In genomic region chr15:98699190-98700105, GRCm38 (mm10) we compare ENCODE assay signal across 8 mouse cellular contexts. TPM values are rescaled to one million over a fixed set of nuclear protein-coding genes. Genes with fewer than 3 reads are reported as not detected.
DNase-seq lines count a peak whose midpoint lies in the region; ATAC-seq lines count a peak whose summit lies in the region.

No protein-coding gene starts in this region.

- DNase-seq in WW6 (ENCODE audit: low read depth, low spot score), result peak; percentile 64
- peak; percentile 93 for DNase-seq in gastrocnemius, postnatal 10 days
- peak; percentile 70 to 94 for DNase-seq in left cerebral cortex, adult 9 months (ENCODE audit: low spot score in 2 of 2)
- peak; percentile 91 to 93 for DNase-seq in right cerebral cortex, postnatal 10 days (ENCODE audit: low spot score in 2 of 2)
- peak; percentile 87 for DNase-seq in urinary bladder, postnatal 14 days (ENCODE audit: low spot score)

- ATAC-seq in common myeloid progenitor, adult 5-6 weeks (replicated peaks; ENCODE audit: low read depth, poor library complexity, severe bottlenecking), result peak; percentile 99
- peak; percentile 69 for ATAC-seq in inflammation-experienced regulatory T-cells, adult 6 months
- ATAC-seq in megakaryocyte progenitor cell, adult 5-6 weeks (replicated peaks; ENCODE audit: poor library complexity), result peak; percentile 99

RNA-seq across cellular contexts. Expression of gene Ccdc65, which starts 8.6 kb away (rescaled TPM):
- total RNA-seq in common myeloid progenitor, adult 5-6 weeks (2017), result not detected in 2 replicates
- total RNA-seq in gastrocnemius, postnatal 10 days (2021), result not detected
- not detected for polyA plus RNA-seq in inflammation-experienced regulatory T-cells, adult 6 months (2017; shearing (Covaris generic))
- not detected in 2 replicates for total RNA-seq in megakaryocyte progenitor cell, adult 5-6 weeks (2015)
- not detected in 2 replicates for total RNA-seq in megakaryocyte progenitor cell, adult 5-6 weeks (2017)

RNA-seq across cellular contexts. Expression of gene Rnd1, which starts 22.2 kb away (rescaled TPM):
- total RNA-seq in common myeloid progenitor, adult 5-6 weeks (2017), result 0.23 TPM in 1 of 2 replicates, not detected in the other
- 1 to 10 TPM in 1 of 2 experiments, under 1 TPM in 1; 0.49 to 1.9 TPM for total RNA-seq in gastrocnemius, postnatal 10 days (2021)
- polyA plus RNA-seq in inflammation-experienced regulatory T-cells, adult 6 months (2017; shearing (Covaris generic)), result 1 to 10 TPM in 1 of 3 experiments, under 1 TPM in 2; 0.94 to 1.8 (median 0.99) TPM
- total RNA-seq in megakaryocyte progenitor cell, adult 5-6 weeks (2015), result 1.1 and 1.7 TPM in 2 replicates
- 3.3 and 3.5 TPM in 2 replicates for total RNA-seq in megakaryocyte progenitor cell, adult 5-6 weeks (2017)

RNA-seq across cellular contexts. Expression of gene Fkbp11, which starts 28.6 kb away (rescaled TPM):
- 16.9 and 21.6 TPM in 2 replicates for total RNA-seq in common myeloid progenitor, adult 5-6 weeks (2017)
- 10 to 100 TPM in 1 of 2 experiments, 1 to 10 TPM in 1; 8.0 to 13.1 TPM for total RNA-seq in gastrocnemius, postnatal 10 days (2021)
- polyA plus RNA-seq in inflammation-experienced regulatory T-cells, adult 6 months (2017; shearing (Covaris generic)), result 1 to 10 TPM in 1 of 3 experiments, under 1 TPM in 1, not detected in 1; 0.62 to 1.7 TPM
- total RNA-seq in megakaryocyte progenitor cell, adult 5-6 weeks (2015), result 45.2 and 50.0 TPM in 2 replicates
- total RNA-seq in megakaryocyte progenitor cell, adult 5-6 weeks (2017), result 35.5 and 62.3 TPM in 2 replicates

RNA-seq across cellular contexts. Expression of gene Ddx23, which starts 36.8 kb away (rescaled TPM):
- total RNA-seq in common myeloid progenitor, adult 5-6 weeks (2017), result 84.4 and 114 TPM in 2 replicates
- total RNA-seq in gastrocnemius, postnatal 10 days (2021), result 10 to 100 TPM; 53.6 to 57.6 TPM
- 10 to 100 TPM; 15.4 to 37.0 (median 37.0) TPM for polyA plus RNA-seq in inflammation-experienced regulatory T-cells, adult 6 months (2017; shearing (Covaris generic))
- 22.1 and 25.0 TPM in 2 replicates for total RNA-seq in megakaryocyte progenitor cell, adult 5-6 weeks (2015)
- 88.0 and 121 TPM in 2 replicates for total RNA-seq in megakaryocyte progenitor cell, adult 5-6 weeks (2017)

Comparison
In these comparisons a context has a peak if more than half of its experiments do, and no peak if none do; other contexts are left out.
1. Peak in every context shown above with its lines: DNase-seq and ATAC-seq.